Mouse (Mus musculus): ENCODE measurements around the gene Drc7. TPM values are rescaled to one million over a fixed set of nuclear protein-coding genes. Genes with fewer than 3 reads are reported as not detected.

Drc7 gene
- total RNA-seq, 2 experiments from 2014 or later: 1.0 to 2.2 TPM

- TF ChIP-seq CTCF (conservative IDR thresholded peaks at IDR 0.05): no peak
- DNase-seq (ENCODE audit: low spot score in 2 of 2): no peak
- no peak overlapping the region for H3K27ac ChIP-seq
- H3K4me3 ChIP-seq: no peak overlapping the region
Observed at GRCm38 (mm10) chr8:95041883-95042784, 12.8 kb upstream of the Drc7 start.

- TF ChIP-seq CTCF (conservative IDR thresholded peaks at IDR 0.05): no peak
- Histone ChIP-seq H3K27ac (no peak overlapping the region), H3K4me3 (no peak overlapping the region)
- no peak for DNase-seq (ENCODE audit: low spot score in 2 of 2)
Observed at GRCm38 (mm10) chr8:95044811-95045210, 10.1 kb upstream of the Drc7 start.

DNA sequence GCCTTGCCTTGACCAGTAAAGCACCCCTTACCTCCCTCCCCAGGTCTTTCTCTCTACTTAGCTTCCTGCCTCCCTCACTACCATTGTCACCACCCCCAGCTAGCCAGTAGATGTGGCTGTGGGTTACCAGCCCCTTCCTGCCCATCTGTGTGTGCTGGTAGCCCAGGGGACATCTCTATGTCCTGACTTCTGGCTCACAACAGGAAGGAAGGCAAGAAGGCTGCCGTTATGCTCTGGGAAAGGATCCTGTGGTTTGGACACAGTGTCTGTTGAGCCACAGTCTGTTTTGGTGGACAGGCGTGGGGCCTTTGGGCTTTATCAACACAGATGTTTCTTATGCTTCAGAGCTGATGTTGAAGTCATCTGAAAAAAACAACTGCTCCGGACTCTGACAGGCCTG, 7.9 kb upstream of the Drc7 start:
- DNase-seq (ENCODE audit: low spot score in 2 of 2): no peak
- no peak for TF ChIP-seq CTCF (conservative IDR thresholded peaks at IDR 0.05)
- no peak overlapping the region for H3K27ac ChIP-seq
- no peak overlapping the region for H3K4me3 ChIP-seq

GRCm38 (mm10) chr8:95047884-95048680, 6.8 kb upstream of the Drc7 start:
- Histone ChIP-seq H3K4me3 (no peak overlapping the region), H3K27ac (no peak overlapping the region)
- DNase-seq (ENCODE audit: low spot score in 2 of 2): no peak
- no peak for TF ChIP-seq CTCF (conservative IDR thresholded peaks at IDR 0.05)

DNA sequence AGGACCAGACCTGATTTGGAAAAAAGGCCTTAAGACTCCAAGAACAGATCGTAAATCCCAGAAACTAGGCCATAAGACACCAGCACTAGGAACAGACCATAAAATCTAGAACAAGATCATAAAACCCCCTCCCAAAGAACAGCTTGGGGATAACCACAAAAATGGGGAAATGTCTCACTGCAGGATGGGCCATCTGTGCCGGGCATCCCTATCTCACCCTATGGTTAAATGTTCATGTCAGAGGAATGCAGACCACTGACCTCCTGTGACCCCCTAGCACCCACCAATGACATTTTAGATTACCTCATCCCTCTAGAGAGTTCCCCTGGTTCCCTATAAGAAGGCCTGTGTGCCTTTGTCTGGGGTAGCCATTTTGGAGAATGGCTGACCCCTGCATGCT, 5.3 kb upstream of the Drc7 start:
- no peak overlapping the region for H3K27ac ChIP-seq
- H3K4me3 ChIP-seq: no peak overlapping the region
- no peak for DNase-seq (ENCODE audit: low spot score in 2 of 2)
- TF ChIP-seq CTCF (conservative IDR thresholded peaks at IDR 0.05): no peak

DNA sequence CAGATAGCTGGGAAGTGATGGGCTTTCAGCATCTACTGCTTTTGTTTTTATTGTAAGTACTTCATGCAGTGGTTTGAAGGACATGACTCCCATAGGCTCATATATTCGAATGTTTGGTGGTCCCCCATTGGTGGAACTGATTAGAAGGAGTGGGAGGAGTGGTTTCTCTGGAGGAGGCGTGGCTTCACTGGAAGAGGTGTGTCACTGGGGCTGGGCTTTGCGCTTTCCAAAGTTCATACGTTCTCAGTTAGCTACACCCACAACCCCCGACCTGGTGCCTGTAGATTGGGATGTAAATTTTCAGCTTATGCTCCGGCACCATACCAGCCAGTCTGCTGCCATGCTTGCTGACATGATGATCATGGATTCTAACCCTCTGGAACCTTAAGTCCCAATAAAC, 465 bp upstream of the Drc7 start:
- Histone ChIP-seq H3K4me3 (no peak overlapping the region), H3K27ac (no peak overlapping the region)
- DNase-seq (ENCODE audit: low spot score in 2 of 2): no peak
- no peak for TF ChIP-seq CTCF (conservative IDR thresholded peaks at IDR 0.05)

GRCm38 (mm10) chr8:95056414-95056813, 1.5 kb downstream of the Drc7 start:
- TF ChIP-seq CTCF (conservative IDR thresholded peaks at IDR 0.05): no peak
- Histone ChIP-seq H3K4me3 (no peak overlapping the region), H3K27ac (no peak overlapping the region)
- no peak for DNase-seq (ENCODE audit: low spot score in 2 of 2)

GRCm38 (mm10) chr8:95058661-95059060, 3.8 kb downstream of the Drc7 start:
- DNase-seq (ENCODE audit: low spot score in 2 of 2): no peak
- Histone ChIP-seq H3K27ac (no peak overlapping the region), H3K4me3 (no peak overlapping the region)
- no peak for TF ChIP-seq CTCF (conservative IDR thresholded peaks at IDR 0.05)

DNA sequence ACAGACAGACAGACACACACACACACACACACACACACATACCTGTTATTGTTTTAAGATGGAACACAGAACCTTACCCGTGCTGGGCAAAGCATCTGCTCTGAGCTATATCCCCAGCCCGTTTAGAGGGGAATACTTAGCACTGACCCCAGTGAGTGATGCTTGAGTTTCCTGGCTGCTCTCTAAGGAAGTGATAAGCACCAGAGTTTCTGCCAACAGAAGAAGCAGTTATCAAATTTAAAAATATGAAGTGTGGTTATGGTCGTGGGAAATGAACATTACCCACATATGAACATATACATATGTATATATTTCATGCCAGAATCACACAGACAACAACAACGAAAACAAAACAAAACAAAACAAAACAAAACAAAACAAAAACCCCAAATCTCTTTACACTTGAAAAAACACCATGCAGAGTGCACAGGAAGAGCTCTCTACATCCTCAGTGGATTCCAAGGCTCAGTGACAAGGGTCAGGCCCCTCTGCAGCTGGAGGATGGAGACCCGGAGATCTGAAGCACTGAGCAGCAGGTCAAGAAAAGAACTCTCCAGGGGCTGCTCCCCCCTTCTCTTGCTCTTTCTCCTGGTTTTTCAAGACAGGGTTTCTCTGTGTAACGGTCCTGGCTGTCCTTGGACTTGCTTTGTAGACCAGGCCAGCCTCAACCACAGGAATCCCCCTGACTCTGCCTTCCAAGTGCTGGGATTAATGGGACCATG, 5.1 kb downstream of the Drc7 start:
- TF ChIP-seq CTCF (conservative IDR thresholded peaks at IDR 0.05): no peak
- H3K4me3 ChIP-seq: no peak overlapping the region

GRCm38 (mm10) chr8:95064531-95064930, 9.6 kb downstream of the Drc7 start:
- TF ChIP-seq CTCF (conservative IDR thresholded peaks at IDR 0.05): no peak
- Histone ChIP-seq H3K4me3 (no peak overlapping the region), H3K27ac (no peak overlapping the region)
- DNase-seq (ENCODE audit: low spot score in 2 of 2): no peak

More for the DNA sequence above, 5.1 kb downstream of the Drc7 start:
- DNase-seq (ENCODE audit: low spot score in 2 of 2): no peak
- H3K27ac ChIP-seq: no peak overlapping the region

- no peak overlapping the region for H3K27ac ChIP-seq
- no peak overlapping the region for H3K4me3 ChIP-seq
- peak; percentile 81 for TF ChIP-seq CTCF (conservative IDR thresholded peaks at IDR 0.05)
- peak in 1 of 2 experiments; percentile 36 for DNase-seq (ENCODE audit: low spot score in 2 of 2)
Observed at GRCm38 (mm10) chr8:95067582-95067981, 12.7 kb downstream of the Drc7 start.

GRCm38 (mm10) chr8:95075504-95075903, 20.6 kb downstream of the Drc7 start:
- TF ChIP-seq CTCF (conservative IDR thresholded peaks at IDR 0.05): no peak
- Histone ChIP-seq H3K4me3 (no peak overlapping the region), H3K27ac (no peak overlapping the region)
- DNase-seq (ENCODE audit: low spot score in 2 of 2): no peak

DNA sequence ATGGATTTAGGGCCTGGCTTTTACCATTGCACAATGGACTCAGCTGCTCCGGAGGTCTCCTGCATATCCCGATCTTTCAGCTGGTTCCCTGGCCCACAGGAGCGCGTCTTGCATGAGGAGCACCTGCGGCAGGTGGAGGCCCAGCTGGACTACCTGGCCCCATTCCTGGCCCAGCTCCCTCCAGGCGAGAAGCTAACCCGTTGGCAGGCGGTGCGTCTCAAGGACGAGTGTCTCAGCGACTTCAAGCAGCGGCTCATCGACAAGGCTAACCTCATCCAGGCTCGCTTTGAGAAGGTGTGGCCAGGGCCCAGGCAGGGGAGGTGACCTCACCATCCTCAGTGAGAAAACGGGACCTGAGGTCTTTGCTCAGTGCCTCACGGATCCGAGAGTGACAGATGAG, 21.2 kb downstream of the Drc7 start:
- no peak for DNase-seq (ENCODE audit: low spot score in 2 of 2)
- no peak overlapping the region for H3K4me3 ChIP-seq
- H3K27ac ChIP-seq: no peak overlapping the region
- TF ChIP-seq CTCF (conservative IDR thresholded peaks at IDR 0.05): no peak
